In genomic region chr2:155819392-155819448, GRCm38 (mm10) we compare ENCODE assay signal across 8 mouse cellular contexts. TPM values are rescaled to one million over a fixed set of nuclear protein-coding genes. Genes with fewer than 3 reads are reported as not detected.
A peak's percentile ranks its signal among the peaks of the same experiment; 100 is the strongest.
DNase-seq lines count a peak whose midpoint lies in the region; ATAC-seq and TF ChIP-seq lines count a peak whose summit lies in the region.

Gene BC029722, minus strand, starts transcription at chr2:155819426.

- intact Hi-C loops in gastrocnemius, postnatal 36 days (cut with DNase I) = loop anchor here (10.0 kb wide), 1 partner anchor 124 kb away; the partner anchor contains the start of gene Trpc4ap

- peak within 1 kb of the TSS; percentile 65; the same call in 1 of the 2 replicates for H3K27ac ChIP-seq in kidney, embryonic 14.5 days (ENCODE audit: low read depth, low read length)
- H3K27ac ChIP-seq in intestine, postnatal 0 days (ENCODE audit: low read depth, low read length) = peak within 1 kb of the TSS; percentile 95
- H3K27ac ChIP-seq in midbrain, embryonic 12.5 days (replicated peaks) = peak within 1 kb of the TSS; percentile 74

- no peak for ATAC-seq in kidney, embryonic 14.5 days (ENCODE audit: low FRiP score, low TSS enrichment)
- no peak for ATAC-seq in intestine, postnatal 0 days
- ATAC-seq in midbrain, embryonic 12.5 days (ENCODE audit: low FRiP score, low read depth) = no peak
- ATAC-seq in erythroid progenitor cell, adult 5-6 weeks (replicated peaks; ENCODE audit: low FRiP score, poor library complexity, severe bottlenecking) = no peak

- peak within 1 kb of the TSS; percentile 93 for H3K4me2 ChIP-seq in kidney, embryonic 14.5 days (replicated peaks; ENCODE audit: low read depth, low read length)
- H3K4me2 ChIP-seq in intestine, postnatal 0 days (replicated peaks; ENCODE audit: low read depth) = peak within 1 kb of the TSS; percentile 75
- H3K4me2 ChIP-seq in midbrain, embryonic 12.5 days (replicated peaks) = peak within 1 kb of the TSS; percentile 86

- no peak for DNase-seq in kidney, adult 18-20 months
- DNase-seq in adrenal gland, postnatal 14 days = no peak
- no peak for DNase-seq in gastrocnemius, postnatal 36 days
- no peak for DNase-seq in spleen, postnatal 10 days (ENCODE audit: low spot score in 2 of 2)

- H3K4me1 ChIP-seq in kidney, embryonic 14.5 days (ENCODE audit: control insufficient read depth, insufficient read depth, low read length) = 0 out of 2 replicates have a peak, but pooled peaks cover 4% of the 10 kb centered on the region
- peaks cover 7% of the 10 kb centered on the region for H3K4me1 ChIP-seq in intestine, postnatal 0 days (replicated peaks; ENCODE audit: control insufficient read depth, insufficient read depth, low read length)
- peaks cover 16% of the 10 kb centered on the region for H3K4me1 ChIP-seq in midbrain, embryonic 12.5 days

- peaks cover 43% of the 10 kb centered on the region for H3K36me3 ChIP-seq in kidney, embryonic 14.5 days (ENCODE audit: control insufficient read depth, insufficient read depth, low read length)
- H3K36me3 ChIP-seq in intestine, postnatal 0 days (ENCODE audit: control insufficient read depth, insufficient read depth) = peaks cover 29% of the 10 kb centered on the region
- H3K36me3 ChIP-seq in midbrain, embryonic 12.5 days = peaks cover 44% of the 10 kb centered on the region

- peak within 1 kb of the TSS; percentile 83 for H3K9ac ChIP-seq in kidney, embryonic 14.5 days (ENCODE audit: low read depth, low read length)
- peak within 1 kb of the TSS; percentile 79 for H3K9ac ChIP-seq in intestine, postnatal 0 days (ENCODE audit: low read depth, low read length)
- peak within 1 kb of the TSS; percentile 68 for H3K9ac ChIP-seq in midbrain, embryonic 12.5 days (replicated peaks)

- no peak for TF ChIP-seq CTCF in intestine, postnatal 0 days (IDR thresholded peaks at IDR 0.05; ENCODE audit: low read depth)

- H3K27me3 ChIP-seq in kidney, embryonic 14.5 days (ENCODE audit: control insufficient read depth, insufficient read depth, low read length) = no peaks in the 10 kb centered on the region
- H3K27me3 ChIP-seq in intestine, postnatal 0 days (replicated peaks; ENCODE audit: control insufficient read depth, insufficient read depth, low read length) = no peaks in the 10 kb centered on the region
- H3K27me3 ChIP-seq in midbrain, embryonic 12.5 days = no peaks in the 10 kb centered on the region

- H3K9me3 ChIP-seq in kidney, embryonic 14.5 days (ENCODE audit: control insufficient read depth, low read length) = no peaks in the 10 kb centered on the region
- H3K9me3 ChIP-seq in intestine, postnatal 0 days (ENCODE audit: control insufficient read depth) = no peaks in the 10 kb centered on the region
- no peaks in the 10 kb centered on the region for H3K9me3 ChIP-seq in midbrain, embryonic 12.5 days

- H3K4me3 ChIP-seq in kidney, embryonic 14.5 days (ENCODE audit: low read length) = peak within 1 kb of the TSS; percentile 73
- H3K4me3 ChIP-seq in intestine, postnatal 0 days (ENCODE audit: low read depth, low read length) = peak within 1 kb of the TSS; percentile 57
- H3K4me3 ChIP-seq in midbrain, embryonic 12.5 days = peak within 1 kb of the TSS; percentile 53

RNA-seq across cellular contexts. Expression of gene BC029722, which starts in this region (rescaled TPM):
- 7.8 and 11.4 TPM in 2 replicates for polyA plus RNA-seq in kidney, embryonic 14.5 days (2014; fragmentation: Nextera tagmentation; extraction: Ambion mirVana)
- 81.1 and 87.2 TPM in 2 replicates for total RNA-seq in adrenal gland, postnatal 14 days (2021)
- total RNA-seq in gastrocnemius, postnatal 36 days (2021) = 10 to 100 TPM; 22.3 to 23.2 TPM
- polyA plus RNA-seq in intestine, postnatal 0 days (2015; fragmentation: Nextera tagmentation; extraction: Ambion mirVana) = 40.0 and 42.3 TPM in 2 replicates
- 14.4 and 14.7 TPM in 2 replicates for polyA plus RNA-seq in midbrain, embryonic 12.5 days (2016; fragmentation: Nextera tagmentation; extraction: Ambion mirVana)
- not detected in 2 replicates for total RNA-seq in erythroid progenitor cell, adult 5-6 weeks (2015; ENCODE audit: low replicate concordance)
- 0.77 and 1.6 TPM in 2 replicates for total RNA-seq in erythroid progenitor cell, adult 5-6 weeks (2017; ENCODE audit: low replicate concordance)

Comparison
In these comparisons a context has a peak if more than half of its experiments do, and no peak if none do; other contexts are left out.
1. RNA of gene BC029722 (total RNA-seq): 81.1 to 87.2 TPM in adrenal gland, postnatal 14 days and 22.3 to 23.2 TPM in gastrocnemius, postnatal 36 days; 0.77 to 1.6 TPM in erythroid progenitor cell, adult 5-6 weeks; every median in the first group is over 4 times any median in the second.
2. Peak in every context shown above with its lines, with median percentiles within 50 percentile points of each other: H3K27ac ChIP-seq, H3K4me2 ChIP-seq, H3K4me3 ChIP-seq and H3K9ac ChIP-seq.